Mouse (Mus musculus) heart, embryonic 16.5 days (tissue): Measurements from ENCODE around the gene Tsku. TPM values are rescaled to one million over a fixed set of nuclear protein-coding genes. Genes with fewer than 3 reads are reported as not detected.
A peak's percentile ranks its signal among the peaks of the same experiment; 100 is the strongest.

Experiments
- ATAC-seq: fragments of 200-750 bp; cut with Nextera tagmentation; replicated peaks from 2 replicates; pipeline ENCODE4 v1.8.0; 2017; ENCODE audit warnings: moderate number of reproducible peaks; ENCODE audit not compliant: insufficient read depth, low FRiP score; ENCODE audit errors: extremely low read depth
- H3K27ac ChIP-seq: fragments of 300-500 bp; sonication (generic); 2 replicates; pipeline ENCODE4 v1.5.1; 2014; ENCODE audit warnings: mild to moderate bottlenecking, low read length, control low read depth, moderate library complexity
- H3K27me3 ChIP-seq: fragments of 300-500 bp; sonication (generic); 2 replicates; pipeline ENCODE4 v1.6.1; 2014; ENCODE audit warnings: low read length, mixed read lengths; ENCODE audit not compliant: control insufficient read depth, insufficient read depth
- H3K36me3 ChIP-seq: fragments of 300-500 bp; sonication (generic); 2 replicates; pipeline ENCODE4 v1.6.1; 2014; ENCODE audit not compliant: control insufficient read depth, insufficient read depth
- H3K4me1 ChIP-seq: fragments of 300-500 bp; sonication (generic); 2 replicates; pipeline ENCODE4 v1.6.1; 2014; ENCODE audit warnings: low read length, mixed read lengths; ENCODE audit not compliant: control insufficient read depth, insufficient read depth
- H3K4me2 ChIP-seq: fragments of 300-500 bp; sonication (generic); 2 replicates; pipeline ENCODE4 v1.6.1; 2014; ENCODE audit warnings: low read depth, mild to moderate bottlenecking, control low read depth, low read length
- H3K4me3 ChIP-seq: fragments of 300-500 bp; sonication (generic); 2 replicates; pipeline ENCODE4 v1.5.1; 2014; ENCODE audit warnings: mild to moderate bottlenecking, control low read depth, low read length
- H3K9ac ChIP-seq: fragments of 300-500 bp; sonication (generic); 2 replicates; pipeline ENCODE4 v1.6.1; 2014; ENCODE audit warnings: low read length, control low read depth
- H3K9me3 ChIP-seq: fragments of 300-500 bp; sonication (generic); replicated peaks from 2 replicates; pipeline ENCODE4 v1.6.1; 2016; ENCODE audit warnings: low read length; ENCODE audit not compliant: control insufficient read depth
- WGBS: fragments of 180-500 bp; shearing (Covaris S2); extraction: QIAGEN DNeasy Blood & Tissue Kit; methylation state at CpG from one replicate; pipeline ENCODE4 v1.1.7; 2014; 5-methylcytosine and 5-hydroxymethylcytosine counted together
- polyA plus RNA-seq: library from polyadenylated mRNA; unstranded; fragments of >200 nt; fragmentation: Nextera tagmentation; extraction: Ambion mirVana; gene quantifications from 2 replicates; pipeline ENCODE4 v1.2.1, GENCODE M21; 2015

The Tsku gene
- polyA plus RNA-seq, 1 experiment from 2014 or later = 3.2 TPM

GRCm38 (mm10) chr7:98369762-98370369, 8.7 kb upstream of the Tsku start:
- Histone ChIP-seq H3K9me3 (no peaks in the 10 kb centered on the region), H3K27ac (no peak overlapping the region), H3K27me3 (no peaks in the 10 kb centered on the region), H3K4me1 (no peaks in the 10 kb centered on the region), H3K4me2 (no peak overlapping the region), H3K36me3 (no peaks in the 10 kb centered on the region), H3K4me3 (no peak overlapping the region), H3K9ac (no peak overlapping the region)
- ATAC-seq = no peak
- 73% methylated on average over 10 of the region's 10 CpGs for WGBS

GRCm38 (mm10) chr7:98361662-98362061, 534 bp upstream of the Tsku start:
- ATAC-seq = no peak
- H3K9ac ChIP-seq = peak overlapping the region; percentile 79
- peak overlapping the region; percentile 82 for H3K4me3 ChIP-seq
- no peaks in the 10 kb centered on the region for H3K27me3 ChIP-seq
- H3K36me3 ChIP-seq = no peaks in the 10 kb centered on the region
- H3K4me1 ChIP-seq = peaks cover 8% of the 10 kb centered on the region
- H3K9me3 ChIP-seq = 0 out of 2 replicates have a peak, but pooled peaks cover 3% of the 10 kb centered on the region
- H3K27ac ChIP-seq = peak overlapping the region; percentile 82
- peak overlapping the region; percentile 98 for H3K4me2 ChIP-seq
- WGBS = 29% methylated on average over 2 of the region's 2 CpGs

DNA sequence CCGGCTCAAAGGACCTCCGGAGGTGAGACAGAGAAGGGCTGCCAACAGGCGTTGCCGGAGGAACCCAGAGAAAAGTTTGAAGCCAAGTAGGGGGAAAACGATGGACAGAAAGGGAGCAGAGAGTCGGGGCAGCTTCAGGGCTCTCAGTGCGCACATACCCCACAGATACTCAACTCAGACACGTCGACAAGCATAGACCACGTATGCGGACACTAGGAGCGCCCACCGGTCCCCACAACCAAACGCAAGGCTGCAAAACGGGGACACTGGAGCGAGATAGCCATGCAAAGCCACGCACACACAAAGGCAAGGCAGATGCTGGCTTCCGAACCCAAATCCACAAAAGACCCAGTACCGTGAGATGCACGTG, 522 bp downstream of the Tsku start:
- Histone ChIP-seq H3K27me3 (no peaks in the 10 kb centered on the region), H3K4me1 (peaks cover 8% of the 10 kb centered on the region), H3K4me2 (peak overlapping the region; percentile 98), H3K9ac (peak overlapping the region; percentile 79), H3K27ac (peak overlapping the region; percentile 82), H3K9me3 (0 out of 2 replicates have a peak, but pooled peaks cover 3% of the 10 kb centered on the region), H3K36me3 (no peaks in the 10 kb centered on the region), H3K4me3 (peak overlapping the region; percentile 82)
- 0 out of 2 replicates have a peak, but pooled peaks have one; percentile 5 for ATAC-seq
- under 1% methylated on average over 20 of the region's 20 CpGs for WGBS

GRCm38 (mm10) chr7:98359951-98360620, 1.0 kb downstream of the Tsku start:
- Histone ChIP-seq H3K36me3 (no peaks in the 10 kb centered on the region), H3K4me3 (peak overlapping the region; percentile 82), H3K9ac (peak overlapping the region; percentile 79), H3K27ac (peak overlapping the region; percentile 82), H3K9me3 (0 out of 2 replicates have a peak, but pooled peaks cover 3% of the 10 kb centered on the region), H3K27me3 (no peaks in the 10 kb centered on the region), H3K4me2 (peak overlapping the region; percentile 98), H3K4me1 (peaks cover 8% of the 10 kb centered on the region)
- ATAC-seq = peak; percentile 34; the same call in 1 of the 2 replicates
- under 1% methylated on average over 33 of the region's 33 CpGs for WGBS

GRCm38 (mm10) chr7:98358016-98358415, 3.1 kb downstream of the Tsku start:
- ATAC-seq = no peak
- WGBS = 53% methylated on average over 1 of the region's 1 CpGs
- Histone ChIP-seq H3K4me2 (no peak overlapping the region), H3K9me3 (no peaks in the 10 kb centered on the region), H3K27me3 (no peaks in the 10 kb centered on the region), H3K36me3 (no peaks in the 10 kb centered on the region), H3K9ac (no peak overlapping the region), H3K27ac (no peak overlapping the region), H3K4me3 (no peak overlapping the region), H3K4me1 (peaks cover 10% of the 10 kb centered on the region)

DNA sequence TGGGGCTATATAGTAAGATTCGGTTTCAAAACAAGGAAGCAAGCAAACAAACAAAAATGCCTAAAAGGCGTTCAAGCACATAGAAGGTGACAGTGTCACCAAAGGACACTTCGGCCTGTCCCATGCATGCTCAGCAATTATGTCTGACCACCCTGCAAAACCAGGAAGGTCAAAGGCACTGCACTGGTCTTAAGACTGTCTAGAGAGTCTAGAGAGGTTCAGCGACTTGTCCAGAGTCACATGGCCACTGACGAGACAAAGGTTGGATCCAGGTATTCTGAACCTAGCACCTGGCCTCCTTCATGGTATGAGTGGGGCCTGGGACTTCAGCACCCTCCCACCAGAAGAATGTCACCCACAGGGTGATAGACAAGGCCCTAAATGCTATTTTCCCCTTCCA, 3.8 kb downstream of the Tsku start:
- H3K9me3 ChIP-seq = no peaks in the 10 kb centered on the region
- no peaks in the 10 kb centered on the region for H3K36me3 ChIP-seq
- no peak overlapping the region for H3K4me2 ChIP-seq
- no peak overlapping the region for H3K27ac ChIP-seq
- no peak overlapping the region for H3K4me3 ChIP-seq
- H3K9ac ChIP-seq = no peak overlapping the region
- H3K27me3 ChIP-seq = no peaks in the 10 kb centered on the region
- H3K4me1 ChIP-seq = peaks cover 10% of the 10 kb centered on the region
- no peak for ATAC-seq
- 81% methylated on average over 5 of the region's 5 CpGs for WGBS

DNA sequence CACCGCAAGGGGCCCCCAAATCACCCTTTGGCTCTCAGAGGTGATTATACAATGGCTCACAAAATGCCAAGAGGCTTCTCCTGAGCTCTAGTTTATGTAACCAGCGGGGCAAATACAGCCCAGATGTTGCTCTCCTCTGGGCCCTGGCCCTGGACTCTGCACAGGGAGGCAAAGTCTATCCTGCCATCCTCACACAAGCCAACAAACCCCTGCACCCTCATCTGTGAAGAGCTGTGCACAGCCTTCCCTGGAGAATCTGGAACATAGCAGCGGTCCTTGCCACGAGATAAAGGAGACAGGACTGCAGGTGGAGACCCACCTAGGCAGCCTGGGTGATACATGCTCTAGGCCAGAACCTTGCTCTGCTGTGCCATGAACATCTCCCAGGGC, 6.2 kb downstream of the Tsku start:
- H3K27me3 ChIP-seq = no peaks in the 10 kb centered on the region
- peaks cover 8% of the 10 kb centered on the region; the same call in 1 of the 2 replicates for H3K36me3 ChIP-seq
- no peak overlapping the region for H3K4me2 ChIP-seq
- H3K27ac ChIP-seq = no peak overlapping the region
- no peak for ATAC-seq
- peaks cover 6% of the 10 kb centered on the region for H3K4me1 ChIP-seq
- H3K9me3 ChIP-seq = no peaks in the 10 kb centered on the region
- no peak overlapping the region for H3K9ac ChIP-seq
- WGBS = 66% methylated on average over 4 of the region's 4 CpGs
- H3K4me3 ChIP-seq = no peak overlapping the region

DNA sequence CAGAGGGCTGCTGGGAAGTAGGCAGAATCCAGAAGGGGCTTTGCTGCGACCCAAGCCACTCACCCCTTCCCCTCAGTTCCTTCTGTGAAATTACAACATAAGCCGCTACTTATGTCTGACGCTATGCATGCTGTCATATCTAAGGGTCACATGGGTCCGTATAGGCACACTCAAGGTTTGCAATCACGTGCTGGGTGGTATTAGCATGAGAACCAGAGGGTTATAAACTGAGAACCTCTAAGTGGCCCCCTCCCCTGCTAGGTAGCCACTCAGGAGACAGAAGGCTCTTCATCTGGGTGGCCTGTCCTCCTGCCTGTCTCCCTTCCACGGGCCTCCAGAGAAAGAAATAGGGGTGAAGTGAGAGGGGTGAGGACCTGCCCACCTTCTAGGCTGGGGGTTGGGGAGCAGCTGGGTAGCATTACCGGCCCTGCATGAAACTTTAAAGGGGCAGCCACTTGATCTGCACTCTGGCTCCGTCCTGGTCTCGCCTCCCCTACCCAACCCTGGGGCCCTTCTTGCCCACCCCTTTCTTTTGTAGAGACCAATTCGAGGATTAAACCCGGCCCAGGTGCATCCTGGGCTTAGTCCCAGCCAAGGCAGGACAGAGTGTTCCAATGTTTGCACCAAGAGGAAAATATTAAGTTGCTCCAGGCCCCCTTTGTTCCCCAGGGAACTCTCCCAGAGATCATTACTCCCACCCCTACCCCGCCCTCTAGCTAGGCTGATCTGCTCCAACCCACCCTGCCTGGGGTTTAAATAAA, 6.8 kb downstream of the Tsku start:
- H3K4me2 ChIP-seq = no peak overlapping the region
- no peak overlapping the region for H3K4me3 ChIP-seq
- no peak overlapping the region for H3K27ac ChIP-seq
- WGBS = 46% methylated on average over 12 of the region's 12 CpGs
- H3K9ac ChIP-seq = no peak overlapping the region
- H3K36me3 ChIP-seq = peaks cover 8% of the 10 kb centered on the region; the same call in 1 of the 2 replicates
- no peak for ATAC-seq
- no peaks in the 10 kb centered on the region for H3K27me3 ChIP-seq
- H3K9me3 ChIP-seq = no peaks in the 10 kb centered on the region
- 0 out of 2 replicates have a peak, but pooled peaks cover 2% of the 10 kb centered on the region for H3K4me1 ChIP-seq

DNA sequence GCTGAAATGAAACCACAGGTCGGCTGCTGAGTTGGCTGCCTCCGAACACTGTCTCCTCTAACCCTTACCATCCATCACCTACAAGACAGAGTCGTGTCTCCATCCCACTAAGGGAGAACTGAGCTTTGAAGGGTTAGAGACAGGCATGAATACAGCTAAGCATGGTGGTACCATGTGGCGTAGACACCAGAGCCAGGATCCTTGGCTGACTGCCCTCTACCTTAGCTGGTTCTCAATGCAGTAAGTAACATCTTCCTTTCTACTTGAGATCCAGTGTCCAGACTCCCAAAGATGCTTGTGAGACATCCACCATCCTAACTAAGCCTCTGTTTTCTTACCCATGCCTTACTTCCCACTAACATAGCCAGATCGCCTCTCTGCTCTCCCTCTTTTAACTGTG, 7.5 kb downstream of the Tsku start:
- Histone ChIP-seq H3K27ac (no peak overlapping the region), H3K4me1 (0 out of 2 replicates have a peak, but pooled peaks cover 2% of the 10 kb centered on the region), H3K9me3 (no peaks in the 10 kb centered on the region), H3K4me3 (no peak overlapping the region), H3K36me3 (peaks cover 8% of the 10 kb centered on the region; the same call in 1 of the 2 replicates), H3K4me2 (no peak overlapping the region), H3K9ac (no peak overlapping the region), H3K27me3 (no peaks in the 10 kb centered on the region)
- no peak for ATAC-seq
- 90% methylated on average over 5 of the region's 5 CpGs for WGBS
